Mouse (Mus musculus): ENCODE measurements at regions not wholly inside any gene's neighbourhood (a gene's known extent, or its start where the extent isn't known, plus 50 kb on each side); places are given as distances from the start of the nearest gene placed in this dataset.

- no peak for DNase-seq (ENCODE audit: low spot score in 2 of 2)
These were observed 73.2 kb upstream of the Azi2 start for GRCm38 (mm10) chr9:117967080-117967479.

- no peak for DNase-seq (ENCODE audit: low spot score in 2 of 2)
These were observed 73.8 kb upstream of the Azi2 start for GRCm38 (mm10) chr9:117966326-117966989.

- no peak for DNase-seq (ENCODE audit: low spot score in 2 of 2)
These were observed 77.9 kb upstream of the Azi2 start for GRCm38 (mm10) chr9:117962088-117963030.

GRCm38 (mm10) chr9:117959845-117960244 is 80.5 kb upstream of the Azi2 start:
- DNase-seq (ENCODE audit: low spot score in 2 of 2): no peak

- DNase-seq (ENCODE audit: low spot score in 2 of 2): no peak
These were observed 83.1 kb upstream of the Azi2 start for GRCm38 (mm10) chr9:117957195-117957594.

GRCm38 (mm10) chr9:117956691-117957090 is 83.6 kb upstream of the Azi2 start:
- no peak for DNase-seq (ENCODE audit: low spot score in 2 of 2)

GRCm38 (mm10) chr9:117927466-117927847 is 112.8 kb upstream of the Azi2 start:
- no peak for DNase-seq (ENCODE audit: low spot score in 2 of 2)

- peak; percentile 51 to 71 for DNase-seq (ENCODE audit: low spot score in 2 of 2)
These were observed 113.4 kb upstream of the Azi2 start for GRCm38 (mm10) chr9:117926700-117927465.

- no peak for DNase-seq (ENCODE audit: low spot score in 2 of 2)
These were observed 117.3 kb upstream of the Azi2 start for GRCm38 (mm10) chr9:117922992-117923391.

- DNase-seq (ENCODE audit: low spot score in 2 of 2): no peak
These were observed 132.3 kb upstream of the Azi2 start for GRCm38 (mm10) chr9:117907895-117908424.

- no peak for DNase-seq (ENCODE audit: low spot score in 2 of 2)
These were observed 135.1 kb upstream of the Azi2 start for GRCm38 (mm10) chr9:117905045-117905747.

- no peak for DNase-seq (ENCODE audit: low spot score in 2 of 2)
These were observed 135.7 kb upstream of the Azi2 start for GRCm38 (mm10) chr9:117904621-117905020.

- no peak for DNase-seq (ENCODE audit: low spot score in 2 of 2)
These were observed 137.3 kb upstream of the Azi2 start for GRCm38 (mm10) chr9:117903025-117903424.

- DNase-seq (ENCODE audit: low spot score in 2 of 2): peak; percentile 68 to 72
These were observed 137.9 kb upstream of the Azi2 start for GRCm38 (mm10) chr9:117902239-117902939.

GRCm38 (mm10) chr9:117900631-117901030 is 139.7 kb upstream of the Azi2 start:
- no peak for DNase-seq (ENCODE audit: low spot score in 2 of 2)

GRCm38 (mm10) chr9:117896517-117896916 is 143.8 kb upstream of the Azi2 start:
- no peak for DNase-seq (ENCODE audit: low spot score in 2 of 2)

- peak; percentile 48 to 60 for DNase-seq (ENCODE audit: low spot score in 2 of 2)
These were observed 147.7 kb upstream of the Azi2 start for GRCm38 (mm10) chr9:117892601-117893000.

- DNase-seq (ENCODE audit: low spot score in 2 of 2): no peak
These were observed 167.1 kb upstream of the Azi2 start for GRCm38 (mm10) chr9:117873172-117873571.

- DNase-seq (ENCODE audit: low spot score in 2 of 2): no peak
These were observed 167.8 kb upstream of the Azi2 start for GRCm38 (mm10) chr9:117872387-117873081.

GRCm38 (mm10) chr9:117872021-117872386 is 168.3 kb upstream of the Azi2 start:
- no peak for DNase-seq (ENCODE audit: low spot score in 2 of 2)

All from natural killer cell, adult 2 months (primary cell).